Mouse (Mus musculus): ENCODE data around the gene Tlr12. TPM values are rescaled to one million over a fixed set of nuclear protein-coding genes. Genes with fewer than 3 reads are reported as not detected.

Gene Tlr12
- polyA plus RNA-seq, 1 experiment from 2014 or later = 1.6 TPM

DNA sequence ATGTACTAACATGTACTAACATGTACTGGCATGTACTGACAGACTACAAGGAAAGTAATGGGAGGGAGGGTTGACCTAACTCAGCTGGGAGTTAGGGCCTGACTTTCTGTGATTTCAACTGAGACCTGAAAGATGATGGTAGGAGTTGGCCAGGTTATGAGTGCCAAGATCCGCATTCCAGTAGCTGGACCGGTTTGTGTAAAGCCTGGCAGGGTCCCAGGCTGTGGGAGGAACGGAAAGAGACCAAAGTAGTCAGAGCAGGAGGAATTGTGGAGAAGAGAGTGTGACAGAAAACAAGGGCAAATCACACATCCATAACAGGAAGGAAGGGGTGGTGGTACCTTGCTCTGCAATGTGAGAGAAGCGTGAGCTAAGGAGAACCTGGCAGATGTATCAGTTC is 42.6 kb downstream of the Tlr12 start:
- Histone ChIP-seq H3K9ac (replicated peaks) (no peak overlapping the region), H3K27ac (replicated peaks) (no peak overlapping the region), H3K4me3 (no peak overlapping the region), H3K4me2 (replicated peaks) (no peak overlapping the region), H3K9me3 (peaks cover 7% of the 10 kb centered on the region; the same call in 1 of the 2 replicates), H3K4me1 (no peaks in the 10 kb centered on the region), H3K36me3 (peaks cover 20% of the 10 kb centered on the region), H3K27me3 (no peaks in the 10 kb centered on the region)
- WGBS = 93% methylated on average over 4 of the region's 4 CpGs
- no peak for ATAC-seq (replicated peaks)

Other genes starting within 250 kb of the Tlr12 start
- 5.4 and 5.5 TPM in 2 replicates for gene Zscan20, start 8.5 kb downstream of the Tlr12 start, polyA plus RNA-seq (2015; fragmentation: Nextera tagmentation; extraction: Ambion mirVana)
- gene Phc2, start 36.1 kb upstream of the Tlr12 start, polyA plus RNA-seq (2015; fragmentation: Nextera tagmentation; extraction: Ambion mirVana) = 88.3 and 102 TPM in 2 replicates
- 0.45 and 0.61 TPM in 2 replicates for gene A3galt2, start 136.7 kb upstream of the Tlr12 start, polyA plus RNA-seq (2015; fragmentation: Nextera tagmentation; extraction: Ambion mirVana)
- 45.5 and 51.3 TPM in 2 replicates for gene Zfp362, start 187.4 kb upstream of the Tlr12 start, polyA plus RNA-seq (2015; fragmentation: Nextera tagmentation; extraction: Ambion mirVana)